Mouse (Mus musculus) T-helper 17 cell (primary cell): ENCODE data around the gene Ms4a4a.
"Not testable (repeated sequence)": the region's sequence is repeated elsewhere in the genome, so short reads cannot be mapped to it uniquely, and the experiment has no call there.

Source experiments
- in situ Hi-C, 2 experiments: fragments of 300-600 bp; cut with MboI, MseI; formaldehyde crosslinking; loops; 1 replicate in 1 of 2; 2 replicates in 1 of 2; pipeline ENCODE4 v1.15.1; 2025; ENCODE audit warnings: high pct_unique_total_duplicates in 2 of 2

Gene Ms4a4a

DNA sequence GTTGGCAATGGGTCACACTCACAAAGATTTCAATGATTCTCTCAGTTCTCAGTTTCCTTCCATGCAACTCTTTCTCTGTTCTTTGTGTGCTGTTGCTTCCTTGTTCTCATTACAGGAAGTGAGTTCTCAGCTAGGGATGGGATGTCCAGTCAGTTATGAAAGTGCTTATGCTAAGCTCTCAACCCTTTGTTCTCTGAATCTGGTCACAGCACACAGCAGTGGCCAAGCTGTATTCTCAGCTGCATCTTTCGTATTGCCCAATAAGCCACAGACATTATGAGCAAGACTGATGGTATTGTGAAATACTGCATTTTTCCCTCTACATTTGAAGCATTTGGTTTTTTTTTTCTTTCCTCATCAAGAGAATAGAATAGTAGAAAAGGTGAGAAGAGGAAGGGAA is 55.9 kb downstream of the Ms4a4a start:
- in situ Hi-C loops, result not testable (repeated sequence)

- in situ Hi-C loops, result loop anchor here (5.0 kb wide), 2 partner anchors 33 to 37 kb away; partner anchors contain the start of gene Ms4a4c (in 1 of the 2)
These were observed 59.9 kb downstream of the Ms4a4a start for GRCm38 (mm10) chr19:11435058-11435834.
